Mouse (Mus musculus) forebrain, embryonic 16.5 days (tissue): ENCODE measurements around the gene Nup210. TPM values are rescaled to one million over a fixed set of nuclear protein-coding genes. Genes with fewer than 3 reads are reported as not detected.

Experiments
- ATAC-seq: fragments of 200-750 bp; cut with Nextera tagmentation; 2 replicates; pipeline ENCODE4 v1.8.0; 2017; ENCODE audit warnings: mild to moderate bottlenecking, moderate library complexity
- H3K27ac ChIP-seq: fragments of 300-500 bp; sonication (generic); 2 replicates; pipeline ENCODE4 v1.5.1; 2014; ENCODE audit warnings: low read length, control low read depth
- H3K27me3 ChIP-seq: fragments of 300-500 bp; sonication (generic); replicated peaks from 2 replicates; pipeline ENCODE4 v1.6.1; 2014; ENCODE audit warnings: low read length; ENCODE audit not compliant: control insufficient read depth, insufficient read depth
- H3K36me3 ChIP-seq: fragments of 300-500 bp; sonication (generic); 2 replicates; pipeline ENCODE4 v1.6.1; 2014; ENCODE audit not compliant: control insufficient read depth, insufficient read depth
- H3K4me1 ChIP-seq: fragments of 300-500 bp; sonication (generic); replicated peaks from 2 replicates; pipeline ENCODE4 v1.6.1; 2014; ENCODE audit warnings: low read length; ENCODE audit not compliant: control insufficient read depth, insufficient read depth
- H3K4me2 ChIP-seq: fragments of 300-500 bp; sonication (generic); 2 replicates; pipeline ENCODE4 v1.6.1; 2014; ENCODE audit warnings: mild to moderate bottlenecking, low read length, control low read depth
- H3K4me3 ChIP-seq: fragments of 300-500 bp; sonication (generic); replicated peaks from 2 replicates; pipeline ENCODE4 v1.5.1; 2014; ENCODE audit warnings: mild to moderate bottlenecking, low read length, control low read depth
- H3K9ac ChIP-seq: fragments of 300-500 bp; sonication (generic); replicated peaks from 2 replicates; pipeline ENCODE4 v1.6.1; 2014; ENCODE audit warnings: low read depth, low read length, control low read depth
- H3K9me3 ChIP-seq: fragments of 300-500 bp; sonication (generic); 2 replicates; pipeline ENCODE4 v1.6.1; 2016; ENCODE audit warnings: low read length; ENCODE audit not compliant: control insufficient read depth
- WGBS: fragments of 180-500 bp; shearing (Covaris S2); extraction: QIAGEN DNeasy Blood & Tissue Kit; methylation state at CpG from one replicate; pipeline ENCODE4 v1.1.7; 2014; 5-methylcytosine and 5-hydroxymethylcytosine counted together
- polyA plus RNA-seq: library from polyadenylated mRNA; unstranded; fragments of >200 nt; fragmentation: Nextera tagmentation; extraction: Ambion mirVana; gene quantifications from 2 replicates; pipeline ENCODE4 v1.2.1, GENCODE M21; 2015

Gene Nup210
- polyA plus RNA-seq, 1 experiment from 2014 or later = 21.1 TPM

DNA sequence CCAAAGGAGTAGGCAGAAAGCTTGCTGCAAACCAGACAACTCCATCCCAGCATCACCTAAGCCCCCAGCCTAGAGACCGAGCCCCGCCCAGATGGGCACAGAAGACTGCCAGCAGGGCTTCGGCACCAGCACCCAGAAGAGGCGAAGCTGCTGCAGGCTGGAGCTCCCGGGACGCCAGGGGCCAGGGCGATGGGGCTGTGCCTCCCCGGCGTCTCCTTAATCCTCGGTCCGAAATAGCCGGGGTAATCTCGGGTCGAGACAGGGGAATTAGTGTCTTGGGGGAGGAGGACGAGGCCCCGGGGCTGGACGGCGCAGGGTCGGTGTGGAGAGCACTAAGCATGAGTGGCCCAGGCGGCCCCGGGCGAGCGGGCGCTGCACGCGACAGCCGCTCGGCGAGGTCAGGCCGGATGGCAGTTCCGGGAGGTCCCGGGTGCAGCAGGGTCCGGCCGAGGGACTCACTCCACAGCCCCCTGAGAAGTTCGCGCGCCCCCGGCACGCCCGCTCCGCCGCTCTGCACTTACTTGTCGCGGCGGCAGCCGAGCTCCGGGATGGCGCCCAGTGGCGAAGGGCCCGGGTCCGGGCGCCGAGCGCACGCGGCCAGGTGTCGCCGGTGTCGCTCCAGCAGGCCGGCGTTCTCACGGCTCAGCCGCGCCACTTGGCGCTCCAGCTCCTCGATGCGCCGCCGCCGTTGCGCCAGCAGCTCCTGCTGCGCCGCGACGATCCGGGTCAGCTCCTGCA, 128.9 kb downstream of the Nup210 start:
- peak; percentile 3; the same call in 1 of the 2 replicates for ATAC-seq
- peak overlapping the region; percentile 72 for H3K4me3 ChIP-seq
- peak overlapping the region; percentile 88 for H3K4me2 ChIP-seq
- H3K4me1 ChIP-seq = peaks cover 16% of the 10 kb centered on the region
- H3K36me3 ChIP-seq = no peaks in the 10 kb centered on the region
- H3K27ac ChIP-seq = peak overlapping the region; percentile 28; the same call in 1 of the 2 replicates
- WGBS = under 1% methylated on average over 63 of the region's 76 CpGs
- H3K27me3 ChIP-seq = 0 out of 2 replicates have a peak, but pooled peaks cover 3% of the 10 kb centered on the region
- H3K9me3 ChIP-seq = peaks cover 6% of the 10 kb centered on the region; the same call in 1 of the 2 replicates
- peak overlapping the region; percentile 73 for H3K9ac ChIP-seq

DNA sequence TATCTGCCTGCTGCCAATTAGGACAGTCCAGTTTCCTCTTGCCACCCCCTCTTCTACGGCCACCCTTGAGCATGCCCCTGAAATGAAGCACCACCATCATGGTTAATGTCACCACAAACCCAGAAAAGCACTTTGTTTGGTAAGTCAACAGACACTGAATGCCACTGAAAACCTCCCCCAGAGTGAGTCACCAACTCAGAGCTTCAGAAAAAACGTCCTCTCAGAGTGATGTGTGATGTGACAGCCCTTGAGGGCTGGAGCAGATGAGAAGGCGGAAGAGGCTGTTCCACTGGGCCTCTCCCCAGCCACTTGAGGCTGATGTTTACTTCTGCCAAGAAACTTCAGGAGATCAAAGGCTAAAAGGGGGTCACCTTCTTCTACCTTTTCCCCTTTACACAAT, 132.5 kb downstream of the Nup210 start:
- H3K27ac ChIP-seq = no peak overlapping the region
- H3K4me3 ChIP-seq = no peak overlapping the region
- H3K36me3 ChIP-seq = no peaks in the 10 kb centered on the region
- WGBS = 57% methylated on average over 3 of the region's 3 CpGs
- peaks cover 16% of the 10 kb centered on the region for H3K4me1 ChIP-seq
- ATAC-seq = no peak
- H3K27me3 ChIP-seq = 0 out of 2 replicates have a peak, but pooled peaks cover 3% of the 10 kb centered on the region
- H3K9ac ChIP-seq = no peak overlapping the region
- H3K4me2 ChIP-seq = no peak overlapping the region
- no peaks in the 10 kb centered on the region for H3K9me3 ChIP-seq

DNA sequence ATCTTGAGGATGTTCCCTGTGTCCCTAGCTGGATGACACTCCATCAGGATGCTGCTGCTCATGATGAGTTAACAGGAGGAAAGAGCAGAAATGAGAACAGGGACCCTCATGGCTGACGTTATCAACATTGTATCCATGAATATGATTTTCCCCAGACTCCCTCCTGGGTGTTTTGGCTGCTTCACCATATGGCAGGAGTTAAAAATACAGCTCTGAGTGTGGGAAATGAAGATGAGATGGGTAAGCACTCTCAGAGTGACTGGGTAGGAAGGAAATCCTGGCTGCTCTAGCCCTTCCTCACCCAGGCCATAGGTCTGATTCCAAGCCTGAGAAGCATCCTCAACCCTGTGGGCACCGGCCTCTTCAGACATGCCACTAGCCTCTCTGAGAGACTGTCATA, 142.3 kb downstream of the Nup210 start:
- 69% methylated on average over 2 of the region's 2 CpGs for WGBS
- H3K9me3 ChIP-seq = no peaks in the 10 kb centered on the region

DNA sequence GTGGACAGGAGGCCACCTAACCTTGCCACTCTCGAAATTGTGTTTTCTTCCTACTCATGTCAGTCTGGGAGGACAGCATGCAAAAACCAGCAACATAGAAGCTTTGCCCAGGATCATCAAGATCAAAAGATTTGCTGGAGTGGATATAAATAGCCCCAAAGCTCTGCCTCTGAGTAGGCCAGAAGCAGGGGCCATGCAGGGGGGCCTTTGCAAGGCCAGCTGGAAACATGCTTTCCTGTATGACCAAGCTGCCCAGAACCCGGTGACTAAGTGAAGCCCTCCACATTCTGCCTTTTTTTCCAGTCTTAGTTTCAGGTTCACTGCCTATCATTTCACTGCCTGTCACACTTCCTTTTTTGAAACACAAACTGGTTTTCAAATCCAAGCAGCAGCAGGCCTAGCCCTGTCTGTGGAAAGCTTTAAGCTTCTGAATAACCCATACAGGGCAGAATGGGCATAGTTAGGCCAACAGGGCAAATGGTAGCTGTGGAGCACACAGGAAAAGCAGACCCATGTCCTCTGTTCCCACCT, 147.2 kb downstream of the Nup210 start:
- no peak overlapping the region; the same call in 1 of the 2 replicates for H3K27ac ChIP-seq
- no peak for ATAC-seq
- WGBS = 25% methylated on average over 2 of the region's 2 CpGs
- no peak overlapping the region for H3K4me2 ChIP-seq
- H3K36me3 ChIP-seq = no peaks in the 10 kb centered on the region
- H3K9me3 ChIP-seq = no peaks in the 10 kb centered on the region
- H3K27me3 ChIP-seq = no peaks in the 10 kb centered on the region
- H3K4me3 ChIP-seq = no peak overlapping the region
- H3K4me1 ChIP-seq = peaks cover 11% of the 10 kb centered on the region
- no peak overlapping the region for H3K9ac ChIP-seq

More for the DNA sequence above, 142.3 kb downstream of the Nup210 start:
- Histone ChIP-seq H3K4me2 (no peak overlapping the region), H3K27ac (no peak overlapping the region), H3K27me3 (no peaks in the 10 kb centered on the region), H3K4me1 (peaks cover 11% of the 10 kb centered on the region), H3K4me3 (no peak overlapping the region), H3K9ac (no peak overlapping the region), H3K36me3 (no peaks in the 10 kb centered on the region)
- peak; percentile 65 for ATAC-seq

Other genes with a start within 250 kb of the Nup210 start
- gene Iqsec1, start 128.1 kb downstream of the Nup210 start, polyA plus RNA-seq = 13.2 and 15.1 TPM in 2 replicates
- 21.0 and 30.7 TPM in 2 replicates for gene Hdac11, start 39.8 kb upstream of the Nup210 start, polyA plus RNA-seq
- gene Fbln2, start 95.6 kb upstream of the Nup210 start, polyA plus RNA-seq = 17.6 and 20.3 TPM in 2 replicates